Mouse (Mus musculus) hindbrain, embryonic 13.5 days (tissue): ENCODE measurements around the gene Mllt11. TPM values are rescaled to one million over a fixed set of nuclear protein-coding genes. Genes with fewer than 3 reads are reported as not detected.

Experiments used
- ATAC-seq: fragments of 200-750 bp; cut with Nextera tagmentation; 2 replicates; pipeline ENCODE4 v1.8.0; 2017; ENCODE audit warnings: moderate TSS enrichment; ENCODE audit not compliant: low FRiP score
- H3K27ac ChIP-seq: fragments of 300-500 bp; sonication (generic); 2 replicates; pipeline ENCODE4 v1.5.1; 2015; ENCODE audit warnings: inconsistent platforms, mild to moderate bottlenecking, moderate library complexity
- H3K27me3 ChIP-seq: fragments of 300-500 bp; sonication (generic); 2 replicates; pipeline ENCODE4 v1.6.1; 2015; ENCODE audit warnings: mild to moderate bottlenecking, inconsistent platforms
- H3K36me3 ChIP-seq: fragments of 300-500 bp; sonication (generic); 2 replicates; pipeline ENCODE4 v1.6.1; 2015; ENCODE audit warnings: mild to moderate bottlenecking, inconsistent platforms
- H3K4me1 ChIP-seq: fragments of 300-500 bp; sonication (generic); replicated peaks from 2 replicates; pipeline ENCODE4 v1.6.1; 2015; ENCODE audit warnings: inconsistent platforms
- H3K4me2 ChIP-seq: fragments of 300-500 bp; sonication (generic); 2 replicates; pipeline ENCODE4 v1.6.1; 2015; ENCODE audit warnings: inconsistent platforms, mild to moderate bottlenecking, moderate library complexity
- H3K4me3 ChIP-seq: fragments of 300-500 bp; sonication (generic); 2 replicates; pipeline ENCODE4 v1.5.1; 2015; ENCODE audit warnings: mild to moderate bottlenecking, inconsistent platforms
- H3K9ac ChIP-seq: fragments of 300-500 bp; sonication (generic); 2 replicates; pipeline ENCODE4 v1.6.1; 2015; ENCODE audit warnings: mild to moderate bottlenecking, inconsistent platforms
- H3K9me3 ChIP-seq: fragments of 300-500 bp; sonication (generic); 2 replicates; pipeline ENCODE4 v1.6.1; 2016; ENCODE audit warnings: inconsistent platforms
- WGBS: fragments of 180-500 bp; shearing (Covaris S2); methylation state at CpG from one replicate; pipeline ENCODE4 v1.1.7; 2015; 5-methylcytosine and 5-hydroxymethylcytosine counted together
- polyA plus RNA-seq: library from polyadenylated mRNA; unstranded; fragments of >200 nt; fragmentation: Nextera tagmentation; extraction: Ambion mirVana; gene quantifications from 2 replicates; pipeline ENCODE4 v1.2.1, GENCODE M21; 2015

Gene Mllt11
- polyA plus RNA-seq, 1 experiment from 2014 or later = 311 TPM

- Histone ChIP-seq H3K27me3 (no peaks in the 10 kb centered on the region), H3K4me1 (no peaks in the 10 kb centered on the region), H3K9ac (no peak overlapping the region), H3K27ac (no peak overlapping the region), H3K9me3 (no peaks in the 10 kb centered on the region), H3K36me3 (peaks cover 76% of the 10 kb centered on the region), H3K4me2 (no peak overlapping the region), H3K4me3 (no peak overlapping the region)
- WGBS = 97% methylated on average over 3 of the region's 3 CpGs
- no peak for ATAC-seq
Observed at GRCm38 (mm10) chr3:95266052-95266451, 34.1 kb upstream of the Mllt11 start.

- no peak for ATAC-seq
- H3K9ac ChIP-seq = no peak overlapping the region
- no peaks in the 10 kb centered on the region for H3K9me3 ChIP-seq
- no peak overlapping the region for H3K27ac ChIP-seq
- H3K4me1 ChIP-seq = no peaks in the 10 kb centered on the region
- H3K4me3 ChIP-seq = no peak overlapping the region
- no peak overlapping the region for H3K4me2 ChIP-seq
- no peaks in the 10 kb centered on the region for H3K27me3 ChIP-seq
- peaks cover 88% of the 10 kb centered on the region for H3K36me3 ChIP-seq
- WGBS = 68% methylated on average over 1 of the region's 1 CpGs
Observed at GRCm38 (mm10) chr3:95264724-95265123, 32.8 kb upstream of the Mllt11 start.

GRCm38 (mm10) chr3:95263089-95263739, 31.2 kb upstream of the Mllt11 start:
- no peaks in the 10 kb centered on the region for H3K4me1 ChIP-seq
- H3K4me3 ChIP-seq = no peak overlapping the region
- H3K9me3 ChIP-seq = no peaks in the 10 kb centered on the region
- no peak overlapping the region for H3K4me2 ChIP-seq
- no peak overlapping the region for H3K9ac ChIP-seq
- H3K36me3 ChIP-seq = peaks cover 89% of the 10 kb centered on the region
- H3K27me3 ChIP-seq = no peaks in the 10 kb centered on the region
- WGBS = 53% methylated on average over 11 of the region's 11 CpGs
- no peak overlapping the region for H3K27ac ChIP-seq
- ATAC-seq = 0 out of 2 replicates have a peak, but pooled peaks have one; percentile 36

- Histone ChIP-seq H3K36me3 (peaks cover 89% of the 10 kb centered on the region), H3K27ac (no peak overlapping the region), H3K4me1 (no peaks in the 10 kb centered on the region), H3K9me3 (no peaks in the 10 kb centered on the region), H3K27me3 (no peaks in the 10 kb centered on the region), H3K4me2 (no peak overlapping the region), H3K9ac (no peak overlapping the region), H3K4me3 (no peak overlapping the region)
- ATAC-seq = no peak
- WGBS = 92% methylated on average over 4 of the region's 4 CpGs
Observed at GRCm38 (mm10) chr3:95261975-95262374, 30.0 kb upstream of the Mllt11 start.

GRCm38 (mm10) chr3:95256931-95257330, 25.0 kb upstream of the Mllt11 start:
- Histone ChIP-seq H3K27ac (no peak overlapping the region), H3K9ac (no peak overlapping the region), H3K36me3 (peaks cover 94% of the 10 kb centered on the region), H3K4me2 (no peak overlapping the region), H3K27me3 (no peaks in the 10 kb centered on the region), H3K4me3 (no peak overlapping the region), H3K9me3 (no peaks in the 10 kb centered on the region), H3K4me1 (no peaks in the 10 kb centered on the region)
- WGBS = 89% methylated on average over 5 of the region's 5 CpGs
- no peak for ATAC-seq

- H3K4me3 ChIP-seq = no peak within 1 kb of the TSS
- no peak within 1 kb of the TSS for H3K4me2 ChIP-seq
- H3K4me1 ChIP-seq = no peaks in the 10 kb centered on the region
- ATAC-seq = no peak
- no peak within 1 kb of the TSS for H3K27ac ChIP-seq
- no peak within 1 kb of the TSS for H3K9ac ChIP-seq
- no peaks in the 10 kb centered on the region for H3K27me3 ChIP-seq
- 64% methylated on average over 7 of the region's 7 CpGs for WGBS
- peaks cover 52% of the 10 kb centered on the region for H3K36me3 ChIP-seq
- H3K9me3 ChIP-seq = no peaks in the 10 kb centered on the region
Observed at GRCm38 (mm10) chr3:95250783-95251424, 18.9 kb upstream of the Mllt11 start, which contains the start of gene Bnipl. TSS of gene Bnipl (minus strand) at chr3:95251193.

GRCm38 (mm10) chr3:95250361-95250760, 18.4 kb upstream of the Mllt11 start:
- no peak overlapping the region for H3K4me3 ChIP-seq
- H3K4me1 ChIP-seq = no peaks in the 10 kb centered on the region
- ATAC-seq = no peak
- H3K27ac ChIP-seq = no peak overlapping the region
- H3K36me3 ChIP-seq = peaks cover 52% of the 10 kb centered on the region
- no peak overlapping the region for H3K9ac ChIP-seq
- WGBS = 83% methylated on average over 5 of the region's 5 CpGs
- 0 out of 2 replicates have a peak, but pooled peaks cover 1% of the 10 kb centered on the region for H3K9me3 ChIP-seq
- H3K4me2 ChIP-seq = no peak overlapping the region
- H3K27me3 ChIP-seq = no peaks in the 10 kb centered on the region

- Histone ChIP-seq H3K27me3 (no peaks in the 10 kb centered on the region), H3K4me3 (no peak overlapping the region), H3K36me3 (peaks cover 40% of the 10 kb centered on the region), H3K9me3 (0 out of 2 replicates have a peak, but pooled peaks cover 3% of the 10 kb centered on the region), H3K4me2 (no peak overlapping the region), H3K9ac (no peak overlapping the region), H3K4me1 (no peaks in the 10 kb centered on the region), H3K27ac (no peak overlapping the region)
- ATAC-seq = no peak
- WGBS = 63% methylated on average over 1 of the region's 1 CpGs
Observed at GRCm38 (mm10) chr3:95247660-95248336, 15.8 kb upstream of the Mllt11 start.

GRCm38 (mm10) chr3:95246465-95247231, 14.7 kb upstream of the Mllt11 start:
- Histone ChIP-seq H3K4me3 (no peak overlapping the region), H3K9ac (no peak overlapping the region), H3K4me2 (no peak overlapping the region), H3K27ac (no peak overlapping the region), H3K9me3 (0 out of 2 replicates have a peak, but pooled peaks cover 3% of the 10 kb centered on the region), H3K36me3 (peaks cover 41% of the 10 kb centered on the region), H3K27me3 (no peaks in the 10 kb centered on the region), H3K4me1 (no peaks in the 10 kb centered on the region)
- WGBS = 82% methylated on average over 5 of the region's 5 CpGs
- no peak for ATAC-seq

- Histone ChIP-seq H3K9me3 (0 out of 2 replicates have a peak, but pooled peaks cover 3% of the 10 kb centered on the region), H3K4me3 (no peak overlapping the region), H3K27me3 (no peaks in the 10 kb centered on the region), H3K4me2 (no peak overlapping the region), H3K27ac (no peak overlapping the region), H3K36me3 (peaks cover 36% of the 10 kb centered on the region), H3K4me1 (no peaks in the 10 kb centered on the region), H3K9ac (no peak overlapping the region)
- WGBS = 77% methylated on average over 2 of the region's 2 CpGs
- ATAC-seq = no peak
Observed at GRCm38 (mm10) chr3:95243086-95243485, 11.1 kb upstream of the Mllt11 start.

GRCm38 (mm10) chr3:95241498-95241897, 9.5 kb upstream of the Mllt11 start, which contains the start of gene Gm128:
TSS of gene Gm128 (minus strand) at chr3:95241598.
- no peak within 1 kb of the TSS for H3K4me3 ChIP-seq
- H3K9me3 ChIP-seq = 0 out of 2 replicates have a peak, but pooled peaks cover 3% of the 10 kb centered on the region
- H3K4me2 ChIP-seq = no peak within 1 kb of the TSS
- peaks cover 47% of the 10 kb centered on the region for H3K36me3 ChIP-seq
- WGBS = 80% methylated on average over 7 of the region's 7 CpGs
- no peaks in the 10 kb centered on the region for H3K4me1 ChIP-seq
- H3K27ac ChIP-seq = no peak within 1 kb of the TSS
- 0 out of 2 replicates have a peak within 1 kb of the TSS, but pooled peaks have one; percentile 8 for H3K9ac ChIP-seq
- ATAC-seq = no peak
- no peaks in the 10 kb centered on the region for H3K27me3 ChIP-seq

- H3K36me3 ChIP-seq = peaks cover 51% of the 10 kb centered on the region
- no peak overlapping the region for H3K4me3 ChIP-seq
- H3K27ac ChIP-seq = no peak overlapping the region
- no peaks in the 10 kb centered on the region for H3K27me3 ChIP-seq
- H3K4me2 ChIP-seq = no peak overlapping the region
- WGBS = 32% methylated on average over 17 of the region's 17 CpGs
- 0 out of 2 replicates have a peak overlapping the region, but pooled peaks have one; percentile 8 for H3K9ac ChIP-seq
- 0 out of 2 replicates have a peak, but pooled peaks cover 3% of the 10 kb centered on the region for H3K9me3 ChIP-seq
- ATAC-seq = no peak
- no peaks in the 10 kb centered on the region for H3K4me1 ChIP-seq
Observed at GRCm38 (mm10) chr3:95240900-95241299, 8.9 kb upstream of the Mllt11 start.
